Mouse (Mus musculus) gastrocnemius, postnatal 36 days (tissue): ENCODE data around the gene Zfp574. TPM values are rescaled to one million over a fixed set of nuclear protein-coding genes. Genes with fewer than 3 reads are reported as not detected.
"Not testable (repeated sequence)": the region's sequence is repeated elsewhere in the genome, so short reads cannot be mapped to it uniquely, and the experiment has no call there.

ENCODE experiments used
- DNase-seq, 2 experiments: peaks; one replicate each; pipeline ENCODE4 v3.0.0; 2022
- intact Hi-C: fragments of 180-260 bp; cut with DNase I; formaldehyde crosslinking; loops from one replicate; pipeline ENCODE4 v1.15.1; 2025
- long read RNA-seq, 2 experiments: library from polyadenylated mRNA; stranded (forward); transcript quantifications; one replicate each; pipeline ENCODE4 v2.0.0; 2021
- total RNA-seq, 2 experiments: library from RNA; stranded (reverse); gene quantifications; 2 replicates each; pipeline ENCODE4 v1.2.3; 2021

The Zfp574 gene
- total RNA-seq = 1 to 10 TPM; 6.0 to 8.0 TPM
- long read RNA-seq, experiment 1, full-length matches to known transcripts = 6 of 6 reads
- long read RNA-seq, experiment 1, partial matches to known transcripts = 0 of 6 reads
- long read RNA-seq, experiment 1, other reads (novel, unspliced or antisense) = 0 of 6 reads
- long read RNA-seq, experiment 2, full-length matches to known transcripts = 7 of 12 reads
- long read RNA-seq, experiment 2, partial matches to known transcripts = 0 of 12 reads
- long read RNA-seq, experiment 2, other reads (novel, unspliced or antisense) = 5 of 12 reads

DNA sequence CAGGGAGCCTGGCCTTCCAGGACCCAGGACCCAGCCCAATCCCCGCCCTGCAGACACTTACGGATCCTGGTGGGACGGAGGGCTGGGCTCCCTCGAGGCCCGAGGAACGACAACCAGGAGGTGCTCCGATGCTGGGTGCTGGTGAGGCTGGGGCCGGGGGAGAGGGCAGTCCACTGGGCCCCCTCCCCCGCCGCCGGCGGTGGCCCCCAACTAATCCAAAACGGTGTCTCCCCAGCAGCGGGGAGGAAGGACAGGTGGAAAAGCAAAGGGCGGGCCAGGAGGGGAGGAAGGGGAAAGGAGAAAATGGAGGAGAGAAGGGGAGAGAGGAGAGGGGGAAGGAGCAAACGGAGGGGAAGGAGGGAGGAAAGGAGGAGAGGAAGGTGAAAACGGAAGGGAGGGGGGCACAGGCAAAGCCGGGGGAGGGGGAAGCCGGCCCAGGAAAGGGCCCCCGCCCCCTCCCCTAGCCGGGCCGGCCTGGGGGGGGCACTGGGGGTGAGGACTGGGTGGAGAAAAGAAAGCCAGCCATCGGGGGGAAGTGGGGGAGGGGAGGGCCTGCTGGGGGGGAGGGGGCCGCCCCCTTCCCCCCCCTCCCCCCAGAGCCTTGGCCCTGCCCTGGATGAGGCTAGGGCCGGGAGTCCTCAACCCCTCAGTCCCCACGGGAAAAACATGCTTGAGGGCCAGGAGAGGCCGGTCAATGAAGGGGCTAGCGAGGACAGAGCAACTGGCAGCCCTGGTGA lies at the start of gene Zfp574, which contains the start of gene Grik5:
Gene Zfp574, plus strand, starts transcription at position 589 of the 737 bp plus-strand sequence.
Gene Grik5, minus strand, starts transcription at position 368 of the 737 bp plus-strand sequence.
- intact Hi-C loops = loop anchor here (10.0 kb wide), 1 partner anchor 167 kb away; the partner anchor contains the start of gene Arhgef1
- no peak for DNase-seq

- no peak for DNase-seq
- intact Hi-C loops = no loop called here
Observed at GRCm38 (mm10) chr7:25025855-25026439, 46.4 kb upstream of the Zfp574 start.

DNA sequence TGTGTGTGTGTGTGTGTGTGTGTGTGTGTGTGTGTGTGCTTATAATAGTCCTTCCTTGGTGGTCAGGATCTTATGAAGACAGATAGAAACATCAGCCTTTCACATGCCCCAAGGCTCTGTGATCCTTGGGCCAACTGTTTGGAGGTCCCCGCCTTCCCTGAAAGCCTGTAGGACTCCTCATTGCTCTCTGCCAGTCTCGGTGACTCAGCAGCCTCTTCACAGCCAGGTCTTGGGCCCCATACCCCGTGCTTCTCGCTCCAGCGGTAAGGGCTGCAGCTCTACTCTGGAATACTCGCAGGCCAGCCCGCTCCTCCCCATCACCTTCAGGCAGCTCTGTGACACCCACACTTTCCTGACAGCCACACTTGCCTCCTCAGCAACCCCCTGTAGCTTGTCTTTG lies 45.9 kb upstream of the Zfp574 start:
- intact Hi-C loops = no loop called here
- no peak for DNase-seq

GRCm38 (mm10) chr7:25030032-25030753 lies 42.2 kb upstream of the Zfp574 start:
- peak in 1 of 2 experiments; percentile 56 for DNase-seq
- intact Hi-C loops = loop anchor here (5.0 kb wide), 1 partner anchor 62 kb away; no protein-coding TSS in a partner anchor

- intact Hi-C loops = loop anchor here (5.0 kb wide), 1 partner anchor 61 kb away; no protein-coding TSS in a partner anchor
Observed at GRCm38 (mm10) chr7:25031528-25031927, 40.8 kb upstream of the Zfp574 start.

DNA sequence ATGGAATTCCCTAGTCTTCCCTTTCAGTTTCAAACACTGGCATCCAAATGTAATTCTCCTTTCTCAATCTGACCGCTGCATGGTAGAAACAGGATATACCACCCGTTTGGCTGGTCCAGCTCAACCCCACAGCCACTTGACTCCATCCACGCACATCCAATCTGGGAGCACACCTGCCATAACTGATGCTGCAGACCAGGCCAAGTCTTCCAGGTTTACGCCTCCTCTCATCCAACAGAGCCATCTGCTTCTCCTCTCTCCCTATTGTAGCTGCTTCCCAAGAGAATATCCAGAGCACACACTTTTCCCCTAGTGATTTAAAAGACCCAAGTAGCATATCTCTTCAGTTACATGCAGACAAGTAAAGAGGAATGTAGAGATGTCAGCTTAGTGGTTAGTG lies 37.6 kb upstream of the Zfp574 start:
- DNase-seq = no peak
- intact Hi-C loops = loop anchor here (5.0 kb wide), 1 partner anchor 58 kb away; no protein-coding TSS in a partner anchor

More at GRCm38 (mm10) chr7:25031528-25031927, 40.8 kb upstream of the Zfp574 start:
- DNase-seq = no peak

- intact Hi-C loops = no loop called here
- peak; percentile 25 to 49 for DNase-seq
Observed at GRCm38 (mm10) chr7:25035916-25036315, 36.5 kb upstream of the Zfp574 start.

DNA sequence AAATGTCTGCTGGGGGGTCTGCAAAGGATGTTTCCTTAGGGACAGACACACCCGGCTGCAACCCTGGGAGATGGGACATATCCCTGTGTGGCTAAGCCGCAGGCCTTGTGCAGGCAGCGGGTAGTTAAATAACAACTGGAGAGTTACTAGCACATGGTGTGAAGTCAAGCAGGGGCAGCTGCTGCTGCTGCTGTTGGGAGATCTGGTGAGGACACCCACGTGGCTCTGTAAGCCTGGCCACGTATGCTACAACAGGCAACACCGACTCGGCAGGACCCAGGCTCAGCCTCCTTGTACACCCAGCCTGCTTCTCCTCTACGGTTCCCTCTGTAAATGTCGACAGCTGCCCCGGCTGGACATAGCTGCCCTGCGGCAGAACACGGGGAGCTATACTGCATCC lies 30.4 kb upstream of the Zfp574 start:
- intact Hi-C loops = no loop called here

DNA sequence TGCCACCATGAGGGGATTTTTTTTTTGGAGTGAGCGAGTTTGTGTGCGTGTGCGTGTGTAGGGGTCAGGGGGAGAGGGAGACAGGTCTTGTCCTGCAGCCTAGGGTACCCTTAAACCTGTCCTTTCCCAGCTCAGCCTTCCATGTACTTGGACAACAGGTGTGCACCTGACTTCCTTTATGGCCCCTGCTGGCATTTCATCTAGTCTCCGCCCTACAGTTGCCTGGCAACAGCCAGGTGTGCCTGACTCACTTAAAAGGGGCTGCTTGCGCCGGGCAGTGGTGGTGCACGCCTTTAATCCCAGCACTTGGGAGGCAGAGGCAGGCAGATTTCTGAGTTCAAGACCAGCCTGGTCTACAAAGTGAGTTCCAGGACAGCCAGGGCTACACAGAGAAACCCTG lies 27.8 kb upstream of the Zfp574 start:
- DNase-seq, intact Hi-C loops: not testable (repeated sequence)

More for the DNA sequence above, 30.4 kb upstream of the Zfp574 start:
- DNase-seq = no peak

DNA sequence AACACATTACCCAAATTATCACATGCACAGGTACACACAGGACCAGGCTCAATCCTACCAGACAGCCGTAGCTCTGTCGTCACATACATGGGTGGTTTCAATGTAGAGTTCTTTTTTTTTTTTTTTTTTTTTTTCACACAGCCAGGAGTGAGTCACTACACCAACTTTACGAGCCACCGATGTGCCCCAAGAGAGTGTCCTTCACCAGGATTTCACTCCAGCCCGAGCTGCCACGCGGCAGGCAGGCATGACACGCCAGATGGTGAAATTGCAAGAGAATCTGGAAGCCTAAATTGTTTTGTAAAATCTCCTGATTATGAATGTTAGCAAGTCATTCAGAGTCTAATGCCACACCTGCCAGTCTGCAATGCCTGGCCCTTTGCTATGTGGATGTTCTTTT lies 25.0 kb upstream of the Zfp574 start:
- intact Hi-C loops = no loop called here
- DNase-seq = no peak

DNA sequence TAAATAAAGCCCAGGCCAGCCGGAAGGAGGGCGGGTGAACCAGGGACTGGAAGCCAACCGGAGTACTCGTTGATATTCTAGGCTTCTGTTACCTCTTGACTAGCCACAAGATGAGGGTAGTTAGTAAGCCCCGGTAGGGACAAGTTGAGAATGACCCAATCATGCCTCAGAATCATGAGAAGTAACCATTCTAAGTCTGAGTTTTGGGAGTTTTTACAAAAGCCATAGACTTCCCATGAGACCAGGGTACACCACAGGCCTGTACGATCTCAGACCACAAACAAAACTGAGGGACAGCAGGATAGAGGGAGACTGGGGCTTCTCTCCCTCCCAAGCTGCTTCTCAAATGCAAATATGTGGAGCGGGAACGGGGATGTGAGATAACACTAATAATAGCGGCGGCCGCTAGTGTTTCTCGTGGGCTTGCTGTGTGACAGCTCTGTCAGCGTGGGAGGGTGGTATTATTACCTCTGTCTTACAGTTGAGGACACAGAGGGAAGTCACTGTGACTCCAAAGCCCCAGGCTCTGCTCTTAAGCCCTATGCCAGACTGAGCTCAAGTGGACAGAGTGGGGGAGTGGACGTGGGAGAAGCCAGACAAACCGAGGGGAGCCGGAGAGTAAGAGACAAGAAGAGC lies 23.0 kb upstream of the Zfp574 start:
- intact Hi-C loops = no loop called here
- no peak for DNase-seq

- intact Hi-C loops = no loop called here
- DNase-seq = no peak
Observed at GRCm38 (mm10) chr7:25052587-25052986, 19.8 kb upstream of the Zfp574 start.

- DNase-seq = no peak
- intact Hi-C loops = no loop called here
Observed at GRCm38 (mm10) chr7:25056951-25057350, 15.4 kb upstream of the Zfp574 start.

GRCm38 (mm10) chr7:25057888-25058287 lies 14.5 kb upstream of the Zfp574 start:
- no peak for DNase-seq
- intact Hi-C loops = no loop called here

DNA sequence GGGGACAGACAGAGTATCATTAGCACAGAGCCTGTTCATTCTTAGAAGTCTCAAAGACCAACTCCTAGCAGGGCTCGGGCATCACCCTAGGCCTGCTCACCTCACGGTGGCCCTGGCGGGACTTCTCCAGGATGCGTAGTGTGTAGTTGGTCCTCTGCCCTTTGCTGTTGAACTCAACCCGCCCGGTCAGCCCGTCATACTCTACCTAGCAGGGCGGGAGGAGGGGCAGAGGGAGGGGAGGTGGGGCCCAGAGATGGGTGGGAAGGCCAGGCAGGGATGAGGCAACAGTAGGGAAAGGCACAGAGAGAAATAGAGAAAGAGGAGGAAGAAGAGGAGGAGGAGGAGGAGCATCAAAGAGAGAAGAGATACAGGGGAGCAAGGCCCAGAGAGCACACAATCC lies 14.0 kb upstream of the Zfp574 start:
- DNase-seq = no peak
- intact Hi-C loops = no loop called here

DNA sequence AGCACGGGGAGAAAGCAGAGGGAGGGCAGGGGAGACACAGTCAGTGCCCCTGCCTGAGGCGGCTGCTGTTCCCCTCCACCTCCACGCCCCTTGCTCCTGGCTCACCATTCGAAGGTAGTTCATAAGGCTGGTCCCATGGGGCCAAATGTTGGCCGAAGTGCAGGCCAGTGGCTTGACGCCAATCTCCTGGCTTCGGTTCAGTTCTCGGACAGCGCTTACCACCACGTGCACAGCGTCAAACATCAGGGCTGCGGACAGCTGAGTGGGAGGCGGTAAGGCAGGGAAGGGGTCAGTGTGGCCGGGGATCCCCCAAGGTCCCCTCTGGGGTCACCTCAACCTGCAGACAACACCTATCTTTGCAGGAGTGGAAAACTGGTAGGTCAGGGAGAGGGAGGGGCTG lies 13.5 kb upstream of the Zfp574 start:
- intact Hi-C loops = no loop called here
- DNase-seq = no peak

GRCm38 (mm10) chr7:25063346-25063745 lies 9.0 kb upstream of the Zfp574 start:
- intact Hi-C loops = no loop called here
- DNase-seq = no peak

DNA sequence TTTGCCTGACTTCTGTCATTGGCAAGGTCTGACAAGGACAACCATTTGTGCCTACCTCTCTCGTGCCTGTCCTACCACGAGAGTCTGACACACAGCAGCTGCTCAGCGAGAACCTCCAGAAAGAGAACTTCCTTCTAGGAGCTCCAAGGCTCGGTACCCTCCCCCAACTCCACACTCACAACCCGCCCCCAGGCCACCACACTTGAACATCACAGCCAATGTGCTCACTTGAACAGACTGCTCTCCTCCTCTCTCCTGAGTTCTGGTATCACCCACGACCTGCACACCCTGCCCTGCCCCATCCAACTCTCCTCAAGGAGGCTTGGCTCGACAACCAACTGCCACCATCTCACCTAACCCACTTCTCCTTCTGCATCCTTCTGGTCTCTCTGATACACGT lies 8.5 kb upstream of the Zfp574 start:
- intact Hi-C loops = no loop called here
- no peak for DNase-seq

DNA sequence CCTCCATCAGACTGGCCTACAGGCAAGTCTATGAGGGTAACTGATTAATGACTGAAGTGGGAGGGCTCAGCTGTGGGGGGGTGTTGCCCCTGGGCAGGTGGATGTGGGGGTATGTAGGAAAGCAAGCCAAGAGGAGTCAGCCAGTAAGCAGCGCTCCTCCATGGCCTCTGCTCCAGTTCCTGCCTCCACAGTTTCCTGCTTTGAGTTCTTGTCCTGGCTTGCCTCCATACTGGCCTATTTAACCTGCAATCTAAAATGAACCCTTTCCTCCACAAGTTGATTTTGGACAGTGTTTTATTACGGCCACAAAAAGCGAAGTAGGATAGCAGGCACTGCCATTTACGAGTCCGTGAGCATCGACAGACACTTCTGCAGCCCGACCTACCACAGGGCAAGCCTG lies 5.0 kb upstream of the Zfp574 start:
- no peak for DNase-seq
- intact Hi-C loops = no loop called here
